Mouse (Mus musculus) subcutaneous adipose tissue, adult 2 months (tissue): ENCODE measurements around the gene Sdcbp2. TPM values are rescaled to one million over a fixed set of nuclear protein-coding genes. Genes with fewer than 3 reads are reported as not detected.

Experiments
- polyA plus RNA-seq: library from polyadenylated mRNA; depleted of rRNA; stranded (reverse); fragments of >200 nt; gene quantifications from 2 replicates; pipeline ENCODE4 v1.2.3, GENCODE M21; 2012; ENCODE audit warnings: low replicate concordance; rRNA removed

Sdcbp2 gene
- 5.6 and 5.8 TPM in 2 replicates for polyA plus RNA-seq

DNA sequence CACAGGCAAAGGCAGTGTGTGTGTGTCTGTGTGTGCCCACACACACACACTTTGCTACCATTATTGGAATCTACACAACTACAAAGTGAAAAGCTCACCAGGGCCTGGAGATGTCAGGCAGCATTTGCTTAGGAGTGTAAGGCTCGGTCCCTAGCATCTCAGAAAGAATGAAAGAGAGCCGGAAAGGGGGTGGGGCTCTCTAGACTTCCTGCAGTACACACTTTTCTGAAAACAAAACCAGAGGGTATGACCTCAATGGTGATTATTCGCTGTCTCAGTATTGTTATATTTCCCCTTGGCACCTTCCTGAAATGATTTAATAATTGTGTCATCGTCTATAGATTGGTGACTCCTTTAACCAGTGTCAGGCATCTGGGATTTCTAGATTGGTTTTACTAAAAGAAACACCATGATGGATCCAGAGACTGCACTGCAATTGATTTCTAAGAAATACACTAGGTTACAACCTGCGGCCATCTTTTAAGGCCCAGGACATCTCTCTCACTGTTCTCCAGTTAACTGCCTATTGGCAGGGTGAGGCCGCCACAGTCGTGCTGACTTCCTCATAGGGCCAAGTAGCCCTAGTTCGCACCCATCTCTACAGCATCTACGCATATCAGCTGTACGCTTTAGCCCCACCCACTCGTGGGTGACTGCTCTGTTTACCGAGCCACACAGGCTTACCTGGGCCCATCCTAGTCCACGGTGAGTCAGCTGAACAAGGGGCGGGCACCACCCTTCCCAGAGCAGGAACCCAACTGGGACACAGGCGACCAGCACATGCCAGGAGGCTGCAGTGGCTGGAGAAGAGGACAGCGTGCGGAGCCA lies at the start of gene Sdcbp2:
Sdcbp2 (plus strand) TSS at position 750 of the 828 bp plus-strand sequence.

GRCm38 (mm10) chr2:151542323-151543062 lies 29.9 kb upstream of the Sdcbp2 start, which contains the start of gene Fkbp1a:
Gene Fkbp1a (plus strand): TSS chr2:151542483.

DNA sequence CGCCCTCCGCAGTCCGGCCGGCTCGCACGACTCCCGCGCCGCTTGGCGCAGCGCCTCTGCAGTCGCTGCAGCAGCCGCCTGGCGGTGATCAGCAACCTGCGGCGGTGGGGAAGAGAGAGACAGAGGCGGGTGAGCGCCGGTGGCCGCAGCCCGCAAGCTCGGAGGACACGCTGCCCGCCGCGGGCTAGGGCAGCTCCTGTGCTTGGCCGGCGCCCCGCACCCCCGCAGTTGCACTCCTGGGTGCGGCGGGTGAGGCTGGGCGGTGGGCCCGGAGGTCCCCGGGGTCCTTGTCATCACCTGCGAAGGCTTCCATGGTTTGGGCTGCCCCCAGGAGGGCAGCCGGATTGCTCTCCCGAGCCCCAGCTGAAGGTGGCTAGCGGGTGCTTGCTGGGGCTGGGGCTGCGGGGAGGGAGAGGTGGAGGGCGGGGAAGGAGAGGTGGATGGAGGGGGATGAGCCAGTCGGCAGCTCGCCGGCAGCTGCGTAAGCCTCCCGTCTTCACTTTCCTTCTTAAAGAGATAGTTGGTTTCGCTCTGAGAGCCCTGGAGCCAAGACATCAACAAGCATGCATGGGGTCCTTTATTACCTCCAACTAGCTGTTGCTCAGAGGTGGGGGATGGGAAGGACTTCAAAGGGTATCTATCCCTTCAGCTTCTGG lies 59.9 kb downstream of the Sdcbp2 start, which contains the start of gene Snph:
Snph (minus strand) TSS at position 435 of the 656 bp plus-strand sequence.

Other genes starting within 250 kb of the Sdcbp2 start
- not detected in 2 replicates for gene 4921509C19Rik, start 96.5 kb upstream of the Sdcbp2 start, polyA plus RNA-seq
- 67.1 and 81.2 TPM in 2 replicates for gene Nsfl1c, start 78.4 kb upstream of the Sdcbp2 start, polyA plus RNA-seq
- gene Fkbp1a, start 30.1 kb upstream of the Sdcbp2 start, polyA plus RNA-seq = 175 and 205 TPM in 2 replicates
- gene Snph, start 60.0 kb downstream of the Sdcbp2 start, polyA plus RNA-seq = 0.32 and 6.4 TPM in 2 replicates
- gene Rad21l, start 95.9 kb downstream of the Sdcbp2 start, polyA plus RNA-seq = not detected in 2 replicates
- 0.44 TPM in 1 of 2 replicates, not detected in the other for gene Tmem74b, start 129.4 kb downstream of the Sdcbp2 start, polyA plus RNA-seq
- gene Psmf1, start 171.6 kb downstream of the Sdcbp2 start, polyA plus RNA-seq = 42.1 and 49.8 TPM in 2 replicates